Mouse (Mus musculus): ENCODE measurements at regions not wholly inside any gene's neighbourhood (a gene's known extent, or its start where the extent isn't known, plus 50 kb on each side); places are given as distances from the start of the nearest gene placed in this dataset.

- ATAC-seq (ENCODE audit: low FRiP score) = no peak
- Histone ChIP-seq H3K9ac (ENCODE audit: low read length) (no peak overlapping the region), H3K36me3 (ENCODE audit: control insufficient read depth, insufficient read depth, low read length) (no peaks in the 10 kb centered on the region), H3K27me3 (ENCODE audit: control insufficient read depth, insufficient read depth, low read length) (no peaks in the 10 kb centered on the region), H3K27ac (ENCODE audit: low read depth, low read length) (no peak overlapping the region), H3K4me1 (ENCODE audit: control insufficient read depth, insufficient read depth, low read length) (no peaks in the 10 kb centered on the region), H3K4me3 (ENCODE audit: low read depth, low read length) (no peak overlapping the region), H3K4me2 (no peak overlapping the region), H3K9me3 (ENCODE audit: control insufficient read depth, low read length) (no peaks in the 10 kb centered on the region)
- DNase-seq (ENCODE audit: low spot score, missing footprints) = no peak
- WGBS = 52% methylated on average over 8 of the region's 8 CpGs
Observed at GRCm38 (mm10) chr19:15481605-15482004, 465.5 kb downstream of the Psat1 start.

GRCm38 (mm10) chr19:15469541-15469940 lies 477.6 kb downstream of the Psat1 start:
- no peaks in the 10 kb centered on the region for H3K27me3 ChIP-seq (ENCODE audit: control insufficient read depth, insufficient read depth, low read length)
- no peak for ATAC-seq (ENCODE audit: low FRiP score)

GRCm38 (mm10) chr19:15466713-15467112 lies 480.4 kb downstream of the Psat1 start:
- Histone ChIP-seq H3K27me3 (ENCODE audit: control insufficient read depth, insufficient read depth, low read length) (no peaks in the 10 kb centered on the region), H3K36me3 (ENCODE audit: control insufficient read depth, insufficient read depth, low read length) (no peaks in the 10 kb centered on the region), H3K4me1 (ENCODE audit: control insufficient read depth, insufficient read depth, low read length) (no peaks in the 10 kb centered on the region), H3K9me3 (ENCODE audit: control insufficient read depth, low read length) (no peaks in the 10 kb centered on the region), H3K4me3 (ENCODE audit: low read depth, low read length) (no peak overlapping the region), H3K9ac (ENCODE audit: low read length) (no peak overlapping the region), H3K27ac (ENCODE audit: low read depth, low read length) (no peak overlapping the region), H3K4me2 (no peak overlapping the region)
- 93% methylated on average over 8 of the region's 8 CpGs for WGBS
- no peak for ATAC-seq (ENCODE audit: low FRiP score)
- no peak for DNase-seq (ENCODE audit: low spot score, missing footprints)

More at GRCm38 (mm10) chr19:15469541-15469940, 477.6 kb downstream of the Psat1 start:
- no peak overlapping the region for H3K4me3 ChIP-seq (ENCODE audit: low read depth, low read length)
- no peak overlapping the region for H3K27ac ChIP-seq (ENCODE audit: low read depth, low read length)
- WGBS = 93% methylated on average over 10 of the region's 10 CpGs
- no peaks in the 10 kb centered on the region for H3K9me3 ChIP-seq (ENCODE audit: control insufficient read depth, low read length)
- no peak overlapping the region for H3K4me2 ChIP-seq
- no peak for DNase-seq (ENCODE audit: low spot score, missing footprints)
- no peaks in the 10 kb centered on the region for H3K36me3 ChIP-seq (ENCODE audit: control insufficient read depth, insufficient read depth, low read length)
- no peaks in the 10 kb centered on the region for H3K4me1 ChIP-seq (ENCODE audit: control insufficient read depth, insufficient read depth, low read length)
- no peak overlapping the region for H3K9ac ChIP-seq (ENCODE audit: low read length)

- Histone ChIP-seq H3K4me3 (ENCODE audit: low read depth, low read length) (no peak overlapping the region), H3K9ac (ENCODE audit: low read length) (no peak overlapping the region), H3K9me3 (ENCODE audit: control insufficient read depth, low read length) (no peaks in the 10 kb centered on the region), H3K27ac (ENCODE audit: low read depth, low read length) (no peak overlapping the region), H3K27me3 (ENCODE audit: control insufficient read depth, insufficient read depth, low read length) (no peaks in the 10 kb centered on the region), H3K36me3 (ENCODE audit: control insufficient read depth, insufficient read depth, low read length) (no peaks in the 10 kb centered on the region), H3K4me2 (no peak overlapping the region), H3K4me1 (ENCODE audit: control insufficient read depth, insufficient read depth, low read length) (no peaks in the 10 kb centered on the region)
- ATAC-seq (ENCODE audit: low FRiP score) (no peak), DNase-seq (ENCODE audit: low spot score, missing footprints) (no peak)
- WGBS = 71% methylated on average over 9 of the region's 9 CpGs
Observed at GRCm38 (mm10) chr19:15465063-15465760, 481.9 kb downstream of the Psat1 start.

GRCm38 (mm10) chr19:15457793-15458192 lies 489.3 kb downstream of the Psat1 start:
- no peaks in the 10 kb centered on the region for H3K27me3 ChIP-seq (ENCODE audit: control insufficient read depth, insufficient read depth, low read length)
- 33% methylated on average over 4 of the region's 4 CpGs for WGBS
- DNase-seq (ENCODE audit: low spot score, missing footprints) = no peak
- H3K4me1 ChIP-seq (ENCODE audit: control insufficient read depth, insufficient read depth, low read length) = no peaks in the 10 kb centered on the region
- H3K9ac ChIP-seq (ENCODE audit: low read length) = no peak overlapping the region
- no peak overlapping the region for H3K4me3 ChIP-seq (ENCODE audit: low read depth, low read length)
- ATAC-seq (ENCODE audit: low FRiP score) = no peak
- H3K4me2 ChIP-seq = no peak overlapping the region
- no peaks in the 10 kb centered on the region for H3K36me3 ChIP-seq (ENCODE audit: control insufficient read depth, insufficient read depth, low read length)
- no peaks in the 10 kb centered on the region for H3K9me3 ChIP-seq (ENCODE audit: control insufficient read depth, low read length)
- no peak overlapping the region for H3K27ac ChIP-seq (ENCODE audit: low read depth, low read length)

- Histone ChIP-seq H3K27ac (ENCODE audit: low read depth, low read length) (no peak overlapping the region), H3K9me3 (ENCODE audit: control insufficient read depth, low read length) (no peaks in the 10 kb centered on the region), H3K4me3 (ENCODE audit: low read depth, low read length) (no peak overlapping the region), H3K9ac (ENCODE audit: low read length) (no peak overlapping the region), H3K36me3 (ENCODE audit: control insufficient read depth, insufficient read depth, low read length) (no peaks in the 10 kb centered on the region), H3K27me3 (ENCODE audit: control insufficient read depth, insufficient read depth, low read length) (no peaks in the 10 kb centered on the region), H3K4me1 (ENCODE audit: control insufficient read depth, insufficient read depth, low read length) (no peaks in the 10 kb centered on the region), H3K4me2 (no peak overlapping the region)
- WGBS = 67% methylated on average over 9 of the region's 9 CpGs
- DNase-seq (ENCODE audit: low spot score, missing footprints) = no peak
- ATAC-seq (ENCODE audit: low FRiP score) = no peak
Observed at GRCm38 (mm10) chr19:15456943-15457735, 490.0 kb downstream of the Psat1 start.

- Histone ChIP-seq H3K9ac (ENCODE audit: low read length) (no peak overlapping the region), H3K27ac (ENCODE audit: low read depth, low read length) (no peak overlapping the region), H3K27me3 (ENCODE audit: control insufficient read depth, insufficient read depth, low read length) (no peaks in the 10 kb centered on the region), H3K4me2 (no peak overlapping the region), H3K4me3 (ENCODE audit: low read depth, low read length) (no peak overlapping the region), H3K9me3 (ENCODE audit: control insufficient read depth, low read length) (no peaks in the 10 kb centered on the region), H3K4me1 (ENCODE audit: control insufficient read depth, insufficient read depth, low read length) (no peaks in the 10 kb centered on the region), H3K36me3 (ENCODE audit: control insufficient read depth, insufficient read depth, low read length) (no peaks in the 10 kb centered on the region)
- 62% methylated on average over 5 of the region's 5 CpGs for WGBS
- ATAC-seq (ENCODE audit: low FRiP score) (no peak), DNase-seq (ENCODE audit: low spot score, missing footprints) (no peak)
Observed at GRCm38 (mm10) chr19:15448989-15449388, 498.1 kb downstream of the Psat1 start.

- ATAC-seq (ENCODE audit: low FRiP score) = no peak
- Histone ChIP-seq H3K9ac (ENCODE audit: low read length) (no peak overlapping the region), H3K27ac (ENCODE audit: low read depth, low read length) (no peak overlapping the region), H3K27me3 (ENCODE audit: control insufficient read depth, insufficient read depth, low read length) (no peaks in the 10 kb centered on the region), H3K36me3 (ENCODE audit: control insufficient read depth, insufficient read depth, low read length) (no peaks in the 10 kb centered on the region), H3K4me3 (ENCODE audit: low read depth, low read length) (no peak overlapping the region), H3K4me1 (ENCODE audit: control insufficient read depth, insufficient read depth, low read length) (no peaks in the 10 kb centered on the region), H3K4me2 (no peak overlapping the region), H3K9me3 (ENCODE audit: control insufficient read depth, low read length) (no peaks in the 10 kb centered on the region)
- WGBS = 92% methylated on average over 5 of the region's 5 CpGs
- no peak for DNase-seq (ENCODE audit: low spot score, missing footprints)
Observed at GRCm38 (mm10) chr19:15431798-15432197, 515.3 kb downstream of the Psat1 start.

GRCm38 (mm10) chr19:15421311-15421710 lies 525.8 kb downstream of the Psat1 start:
- Histone ChIP-seq H3K4me3 (ENCODE audit: low read depth, low read length) (no peak overlapping the region), H3K4me1 (ENCODE audit: control insufficient read depth, insufficient read depth, low read length) (no peaks in the 10 kb centered on the region)
- 77% methylated on average over 3 of the region's 3 CpGs for WGBS

More at GRCm38 (mm10) chr19:15421311-15421710, 525.8 kb downstream of the Psat1 start:
- no peaks in the 10 kb centered on the region for H3K9me3 ChIP-seq (ENCODE audit: control insufficient read depth, low read length)
- no peak for DNase-seq (ENCODE audit: low spot score, missing footprints)
- H3K27me3 ChIP-seq (ENCODE audit: control insufficient read depth, insufficient read depth, low read length) = no peaks in the 10 kb centered on the region
- no peak overlapping the region for H3K27ac ChIP-seq (ENCODE audit: low read depth, low read length)
- no peak overlapping the region for H3K4me2 ChIP-seq
- H3K9ac ChIP-seq (ENCODE audit: low read length) = no peak overlapping the region
- ATAC-seq (ENCODE audit: low FRiP score) = no peak
- H3K36me3 ChIP-seq (ENCODE audit: control insufficient read depth, insufficient read depth, low read length) = no peaks in the 10 kb centered on the region
